Mouse (Mus musculus) liver, embryonic 13.5 days (tissue): ENCODE data around the gene Dusp1. TPM values are rescaled to one million over a fixed set of nuclear protein-coding genes. Genes with fewer than 3 reads are reported as not detected.

Experiments
- ATAC-seq: fragments of 200-750 bp; cut with Nextera tagmentation; 2 replicates; pipeline ENCODE4 v1.8.0; 2017; ENCODE audit warnings: low read depth, mild to moderate bottlenecking, moderate number of reproducible peaks, moderate library complexity
- DNase-seq: peaks from one replicate; pipeline ENCODE4 v3.0.0; 2022
- H3K27ac ChIP-seq: fragments of 300-500 bp; sonication (generic); 2 replicates; pipeline ENCODE4 v1.5.1; 2015; ENCODE audit warnings: moderate library complexity, mild to moderate bottlenecking, inconsistent platforms
- H3K27me3 ChIP-seq: fragments of 300-500 bp; sonication (generic); 2 replicates; pipeline ENCODE4 v1.6.1; 2015; ENCODE audit warnings: mild to moderate bottlenecking, inconsistent platforms
- H3K36me3 ChIP-seq: fragments of 300-500 bp; sonication (generic); 2 replicates; pipeline ENCODE4 v1.6.1; 2015; ENCODE audit warnings: mild to moderate bottlenecking, inconsistent platforms
- H3K4me1 ChIP-seq: fragments of 300-500 bp; sonication (generic); replicated peaks from 2 replicates; pipeline ENCODE4 v1.6.1; 2015; ENCODE audit warnings: inconsistent platforms
- H3K4me2 ChIP-seq: fragments of 300-500 bp; sonication (generic); 2 replicates; pipeline ENCODE4 v1.6.1; 2015; ENCODE audit warnings: inconsistent platforms, mild to moderate bottlenecking, moderate library complexity
- H3K4me3 ChIP-seq: fragments of 300-500 bp; sonication (generic); replicated peaks from 2 replicates; pipeline ENCODE4 v1.5.1; 2015; ENCODE audit warnings: mild to moderate bottlenecking, inconsistent platforms
- H3K9ac ChIP-seq: fragments of 300-500 bp; sonication (generic); 2 replicates; pipeline ENCODE4 v1.6.1; 2015; ENCODE audit warnings: mild to moderate bottlenecking, inconsistent platforms
- H3K9me3 ChIP-seq: fragments of 300-500 bp; sonication (generic); replicated peaks from 2 replicates; pipeline ENCODE4 v1.6.1; 2016; ENCODE audit warnings: inconsistent platforms
- WGBS: fragments of 180-500 bp; shearing (Covaris S2); methylation state at CpG from one replicate; pipeline ENCODE4 v1.1.7; 2015; ENCODE audit not compliant: insufficient replicate concordance; 5-methylcytosine and 5-hydroxymethylcytosine counted together
- polyA plus RNA-seq: library from polyadenylated mRNA; unstranded; fragments of >200 nt; fragmentation: Nextera tagmentation; extraction: Ambion mirVana; gene quantifications from 2 replicates; pipeline ENCODE4 v1.2.1, GENCODE M21; 2015

The Dusp1 gene
- polyA plus RNA-seq: 22.2 and 27.8 TPM in 2 replicates

- Histone ChIP-seq H3K9me3 (0 out of 2 replicates have a peak, but pooled peaks cover 3% of the 10 kb centered on the region), H3K27me3 (0 out of 2 replicates have a peak, but pooled peaks cover 1% of the 10 kb centered on the region), H3K4me1 (peaks cover 63% of the 10 kb centered on the region), H3K36me3 (peaks cover 24% of the 10 kb centered on the region), H3K9ac (peak within 1 kb of the TSS; percentile 79), H3K27ac (peak within 1 kb of the TSS; percentile 47), H3K4me2 (peak within 1 kb of the TSS; percentile 92), H3K4me3 (peak within 1 kb of the TSS; percentile 70)
- ATAC-seq (peak; percentile 58), DNase-seq (no peak)
- under 1% methylated on average over 25 of the region's 25 CpGs for WGBS
Measured at GRCm38 (mm10) chr17:26561651-26562181, at the start of gene Dusp1. Gene Dusp1, minus strand, starts transcription at chr17:26562128.

GRCm38 (mm10) chr17:26611328-26611727 is 49.4 kb upstream of the Dusp1 start:
- WGBS: 75% methylated on average over 7 of the region's 7 CpGs
- Histone ChIP-seq H3K27ac (no peak overlapping the region), H3K9me3 (no peaks in the 10 kb centered on the region), H3K4me3 (no peak overlapping the region), H3K4me1 (0 out of 2 replicates have a peak, but pooled peaks cover 6% of the 10 kb centered on the region), H3K4me2 (no peak overlapping the region), H3K36me3 (peaks cover 36% of the 10 kb centered on the region), H3K27me3 (no peaks in the 10 kb centered on the region), H3K9ac (no peak overlapping the region)
- ATAC-seq: no peak
- no peak for DNase-seq

GRCm38 (mm10) chr17:26609820-26610219 is 47.9 kb upstream of the Dusp1 start:
- no peak overlapping the region for H3K4me2 ChIP-seq
- DNase-seq: no peak
- 73% methylated on average over 8 of the region's 8 CpGs for WGBS
- no peak overlapping the region for H3K4me3 ChIP-seq
- no peak overlapping the region for H3K9ac ChIP-seq
- H3K36me3 ChIP-seq: peaks cover 27% of the 10 kb centered on the region
- no peaks in the 10 kb centered on the region for H3K9me3 ChIP-seq
- no peaks in the 10 kb centered on the region for H3K27me3 ChIP-seq
- H3K4me1 ChIP-seq: peaks cover 6% of the 10 kb centered on the region; the same call in 1 of the 2 replicates
- no peak for ATAC-seq
- H3K27ac ChIP-seq: no peak overlapping the region

GRCm38 (mm10) chr17:26608877-26609276 is 46.9 kb upstream of the Dusp1 start:
- no peak overlapping the region for H3K4me3 ChIP-seq
- H3K9me3 ChIP-seq: no peaks in the 10 kb centered on the region
- WGBS: 84% methylated on average over 8 of the region's 8 CpGs
- no peaks in the 10 kb centered on the region for H3K27me3 ChIP-seq
- ATAC-seq (peak; percentile 29; the same call in 1 of the 2 replicates), DNase-seq (no peak)
- H3K27ac ChIP-seq: 0 out of 2 replicates have a peak overlapping the region, but pooled peaks have one; percentile 13
- H3K4me2 ChIP-seq: no peak overlapping the region
- H3K36me3 ChIP-seq: peaks cover 21% of the 10 kb centered on the region
- H3K4me1 ChIP-seq: peaks cover 6% of the 10 kb centered on the region; the same call in 1 of the 2 replicates
- no peak overlapping the region for H3K9ac ChIP-seq

- H3K9me3 ChIP-seq: no peaks in the 10 kb centered on the region
- H3K27ac ChIP-seq: 0 out of 2 replicates have a peak overlapping the region, but pooled peaks have one; percentile 13
- 75% methylated on average over 3 of the region's 3 CpGs for whole genome bisulfite sequencing
- H3K4me1 ChIP-seq: peaks cover 10% of the 10 kb centered on the region
- no peak overlapping the region for H3K4me2 ChIP-seq
- no peak overlapping the region for H3K4me3 ChIP-seq
- ATAC-seq (no peak), DNase-seq (no peak)
- peaks cover 23% of the 10 kb centered on the region for H3K36me3 ChIP-seq
- no peaks in the 10 kb centered on the region for H3K27me3 ChIP-seq
- no peak overlapping the region for H3K9ac ChIP-seq
Measured at GRCm38 (mm10) chr17:26608348-26608747, 46.4 kb upstream of the Dusp1 start.

GRCm38 (mm10) chr17:26606516-26606915 is 44.6 kb upstream of the Dusp1 start:
- Histone ChIP-seq H3K27ac (no peak overlapping the region), H3K4me1 (peaks cover 29% of the 10 kb centered on the region), H3K27me3 (no peaks in the 10 kb centered on the region), H3K36me3 (peaks cover 23% of the 10 kb centered on the region), H3K4me2 (no peak overlapping the region), H3K9ac (no peak overlapping the region), H3K4me3 (no peak overlapping the region), H3K9me3 (no peaks in the 10 kb centered on the region)
- 59% methylated on average over 2 of the region's 2 CpGs for whole genome bisulfite sequencing
- ATAC-seq: no peak
- no peak for DNase-seq

GRCm38 (mm10) chr17:26605636-26606035 is 43.7 kb upstream of the Dusp1 start:
- Histone ChIP-seq H3K9ac (no peak overlapping the region), H3K4me2 (no peak overlapping the region), H3K9me3 (no peaks in the 10 kb centered on the region), H3K27ac (no peak overlapping the region), H3K4me3 (no peak overlapping the region), H3K4me1 (peaks cover 37% of the 10 kb centered on the region), H3K27me3 (no peaks in the 10 kb centered on the region), H3K36me3 (peaks cover 23% of the 10 kb centered on the region)
- no peak for ATAC-seq
- WGBS: 45% methylated on average over 4 of the region's 4 CpGs
- no peak for DNase-seq

- Histone ChIP-seq H3K9me3 (no peaks in the 10 kb centered on the region), H3K27ac (peak overlapping the region; percentile 74; the same call in 1 of the 2 replicates), H3K4me1 (peaks cover 39% of the 10 kb centered on the region), H3K4me3 (no peak overlapping the region), H3K4me2 (no peak overlapping the region), H3K9ac (no peak overlapping the region), H3K27me3 (no peaks in the 10 kb centered on the region), H3K36me3 (peaks cover 8% of the 10 kb centered on the region)
- DNase-seq (no peak), ATAC-seq (no peak)
- WGBS: 85% methylated on average over 8 of the region's 8 CpGs
Measured at GRCm38 (mm10) chr17:26603311-26603710, 41.4 kb upstream of the Dusp1 start.

- peak; percentile 31 for ATAC-seq
- Histone ChIP-seq H3K36me3 (peaks cover 6% of the 10 kb centered on the region), H3K9ac (no peak overlapping the region), H3K27ac (peak overlapping the region; percentile 74), H3K4me2 (no peak overlapping the region), H3K9me3 (no peaks in the 10 kb centered on the region), H3K4me1 (peaks cover 39% of the 10 kb centered on the region), H3K4me3 (no peak overlapping the region), H3K27me3 (no peaks in the 10 kb centered on the region)
- DNase-seq: no peak
- 76% methylated on average over 12 of the region's 12 CpGs for WGBS
Measured at GRCm38 (mm10) chr17:26602371-26602885, 40.5 kb upstream of the Dusp1 start.

GRCm38 (mm10) chr17:26601926-26602325 is 40.0 kb upstream of the Dusp1 start:
- H3K4me3 ChIP-seq: no peak overlapping the region
- 57% methylated on average over 6 of the region's 6 CpGs for WGBS
- peaks cover 44% of the 10 kb centered on the region for H3K4me1 ChIP-seq
- peaks cover 6% of the 10 kb centered on the region for H3K36me3 ChIP-seq
- ATAC-seq (peak; percentile 35), DNase-seq (no peak)
- no peak overlapping the region for H3K9ac ChIP-seq
- H3K4me2 ChIP-seq: 0 out of 2 replicates have a peak overlapping the region, but pooled peaks have one; percentile 4
- H3K27me3 ChIP-seq: no peaks in the 10 kb centered on the region
- peak overlapping the region; percentile 74 for H3K27ac ChIP-seq
- no peaks in the 10 kb centered on the region for H3K9me3 ChIP-seq

- Histone ChIP-seq H3K4me2 (peak overlapping the region; percentile 25; the same call in 1 of the 2 replicates), H3K9ac (peak overlapping the region; percentile 30; the same call in 1 of the 2 replicates), H3K36me3 (peaks cover 6% of the 10 kb centered on the region), H3K27ac (peak overlapping the region; percentile 74), H3K4me1 (peaks cover 49% of the 10 kb centered on the region), H3K4me3 (no peak overlapping the region), H3K9me3 (no peaks in the 10 kb centered on the region), H3K27me3 (no peaks in the 10 kb centered on the region)
- 0 out of 2 replicates have a peak, but pooled peaks have one; percentile 5 for ATAC-seq
- WGBS: 66% methylated on average over 6 of the region's 6 CpGs
- DNase-seq: no peak
Measured at GRCm38 (mm10) chr17:26601514-26601913, 39.6 kb upstream of the Dusp1 start.
